Mouse (Mus musculus) gastrocnemius, postnatal 10 days (tissue): Measurements from ENCODE around the gene B3gat1. TPM values are rescaled to one million over a fixed set of nuclear protein-coding genes. Genes with fewer than 3 reads are reported as not detected.

Experiments
- DNase-seq: peaks from one replicate; pipeline ENCODE4 v3.0.0; 2021; ENCODE audit warnings: mixed read lengths
- long read RNA-seq, 2 experiments: library from polyadenylated mRNA; stranded (forward); transcript quantifications; one replicate each; pipeline ENCODE4 v2.0.0; 2021
- total RNA-seq, 2 experiments: library from RNA; stranded (reverse); gene quantifications; 2 replicates each; pipeline ENCODE4 v1.2.3; 2021

Gene B3gat1
- 1 to 10 TPM; 6.0 to 7.0 TPM for total RNA-seq
- long read RNA-seq, experiment 1, partial matches to known transcripts: 0 of 4 reads
- long read RNA-seq, experiment 1, other reads (novel, unspliced or antisense): 2 of 4 reads
- long read RNA-seq, experiment 2, partial matches to known transcripts: 0 of 2 reads
- long read RNA-seq, experiment 2, other reads (novel, unspliced or antisense): 0 of 2 reads

DNA sequence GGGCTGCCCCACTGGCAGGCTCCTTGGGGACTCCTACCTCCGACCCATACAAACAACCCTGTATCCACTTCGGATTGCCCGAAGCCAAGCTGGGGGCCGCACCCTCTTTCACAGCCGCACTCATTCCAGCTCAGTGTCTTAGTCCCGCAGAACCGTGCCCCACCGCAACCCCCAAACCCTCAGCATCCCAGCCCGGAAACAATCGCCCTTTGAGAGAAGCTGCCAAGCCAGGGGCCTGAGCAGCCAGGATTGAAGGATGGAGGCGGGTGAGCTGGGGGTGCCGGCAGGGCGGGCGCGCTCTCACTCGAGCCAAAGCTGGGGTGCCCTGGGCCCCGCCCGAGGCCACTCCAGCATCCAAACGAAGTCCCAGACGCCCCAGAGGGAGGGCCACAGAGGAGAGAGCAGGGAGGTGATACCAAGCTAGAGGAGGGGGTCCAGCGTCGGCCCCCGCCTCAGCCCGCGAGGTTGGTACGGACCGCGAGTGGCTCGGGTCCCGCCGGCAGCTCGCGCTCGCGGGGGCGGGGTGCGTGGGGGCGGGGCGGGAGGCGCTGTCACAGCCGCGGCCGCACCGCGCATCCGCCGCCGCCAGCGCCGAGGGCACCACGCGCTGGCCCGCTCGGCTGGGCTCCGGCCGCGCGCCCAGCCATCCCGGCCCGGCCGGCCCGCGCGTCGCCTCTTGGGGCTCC is at the start of gene B3gat1:
Gene B3gat1 (plus strand): TSS at position 523 of the 686 bp plus-strand sequence.
- DNase-seq: no peak

DNA sequence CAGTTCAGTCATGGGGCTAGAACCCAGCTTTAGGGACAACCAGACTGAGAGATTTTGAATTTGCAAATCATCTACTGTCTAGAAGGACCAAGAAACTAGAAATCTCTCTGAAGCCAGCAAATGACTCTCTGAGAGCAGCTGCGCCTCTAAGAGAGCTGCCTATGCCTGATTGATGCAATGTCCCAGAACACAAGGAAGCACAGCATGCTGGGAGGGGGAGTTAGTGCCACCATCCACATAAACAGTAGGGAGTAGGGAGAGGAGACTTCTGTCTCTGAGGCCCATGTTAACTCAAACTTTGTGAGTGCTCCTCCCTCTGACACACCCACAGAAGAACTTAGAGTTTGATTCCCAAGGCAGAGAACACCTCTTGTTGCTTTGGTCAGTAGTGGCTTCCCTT is 44.4 kb upstream of the B3gat1 start:
- no peak for DNase-seq

DNA sequence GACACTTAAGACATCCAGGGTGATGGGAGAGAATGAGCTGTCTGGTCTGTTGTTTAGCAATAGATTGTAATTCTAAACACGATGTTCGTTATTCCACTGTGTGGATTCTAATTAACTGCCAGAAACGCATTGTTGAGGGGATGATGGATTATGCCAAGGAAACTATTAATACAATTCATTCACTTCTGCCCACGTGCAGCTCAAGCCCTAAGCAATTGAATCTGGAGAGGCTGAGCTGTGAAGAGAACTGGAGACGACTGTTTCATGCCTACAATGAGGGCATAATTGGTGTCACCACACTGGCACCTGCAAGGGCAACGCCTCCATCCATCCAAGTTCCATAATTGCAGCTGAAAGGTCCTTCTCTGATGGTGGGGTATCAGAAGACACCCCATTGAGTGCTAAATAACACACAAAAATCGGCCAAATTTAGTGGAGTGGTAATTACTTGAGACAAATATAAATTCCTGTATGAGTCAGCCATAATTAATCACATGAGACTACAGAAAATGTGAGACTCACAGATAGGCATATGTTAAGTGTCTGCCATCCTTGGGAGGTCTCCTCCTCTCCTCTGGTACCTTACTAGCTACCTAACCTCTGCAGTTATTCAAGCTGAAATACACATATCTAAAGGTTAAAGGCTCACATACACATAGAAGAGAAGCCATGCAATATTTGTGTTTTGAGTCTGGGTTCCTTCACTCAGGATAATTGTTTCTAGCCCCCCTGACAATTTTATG is 43.4 kb upstream of the B3gat1 start:
- DNase-seq: no peak

DNA sequence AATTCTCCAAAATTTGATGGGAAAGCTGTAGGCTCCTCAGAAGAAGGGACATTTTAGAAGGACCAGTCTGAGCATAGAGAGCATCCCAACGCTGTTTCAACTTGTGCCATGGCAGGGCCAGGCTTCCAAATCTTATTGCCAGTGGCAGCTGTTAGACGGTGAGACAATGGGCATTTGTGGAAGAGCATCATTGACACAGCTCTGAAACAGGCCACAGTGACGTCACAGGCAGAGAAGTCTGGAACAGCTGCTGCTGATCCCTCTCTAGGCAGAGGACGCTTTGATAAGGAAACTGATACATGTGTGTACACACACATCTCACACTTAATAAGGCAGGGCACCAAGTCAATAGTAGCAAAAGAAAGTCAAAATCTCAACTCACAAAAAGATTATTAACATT is 40.9 kb upstream of the B3gat1 start:
- DNase-seq: no peak

DNA sequence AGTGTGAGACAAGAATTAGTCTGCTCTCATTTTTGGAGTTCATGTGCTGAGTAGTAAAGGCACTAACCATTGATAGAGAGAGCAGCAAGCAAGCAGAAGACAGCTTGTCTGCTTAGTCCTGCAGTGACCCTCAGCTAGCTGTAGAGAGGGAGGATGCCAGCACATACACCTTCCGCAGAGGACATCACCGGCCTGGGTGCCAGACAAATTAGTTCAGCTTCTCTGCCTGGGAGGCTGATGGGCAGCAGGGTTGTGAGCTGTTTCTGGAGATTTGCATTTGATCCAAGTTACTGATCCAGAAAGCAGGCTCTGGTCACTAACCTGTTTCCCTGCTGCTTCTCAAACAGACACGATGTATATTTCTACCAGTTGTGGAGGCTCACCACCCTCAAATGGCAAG is 38.9 kb upstream of the B3gat1 start:
- no peak for DNase-seq

DNA sequence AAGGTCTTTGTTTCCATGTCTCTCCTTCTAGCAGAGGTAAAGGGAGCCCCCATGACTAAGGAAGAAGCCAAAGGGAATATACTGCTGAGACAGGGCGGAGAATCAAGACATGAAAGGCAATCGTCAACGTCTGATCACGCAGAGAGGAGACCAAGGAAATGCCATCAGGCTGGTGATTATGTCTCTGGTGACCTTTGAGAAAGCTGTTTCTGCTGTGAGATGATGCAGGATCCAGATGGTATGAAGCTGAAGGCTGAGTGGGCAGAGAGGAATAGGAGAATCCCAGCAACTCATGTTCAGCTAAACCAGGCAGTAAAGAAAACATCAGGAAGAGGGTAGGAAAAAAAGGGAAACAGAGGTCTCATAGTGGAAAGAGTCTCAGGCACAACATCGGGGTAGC is 38.4 kb upstream of the B3gat1 start:
- DNase-seq: no peak

GRCm38 (mm10) chr9:26698286-26698685 is 35.2 kb upstream of the B3gat1 start:
- no peak for DNase-seq

- DNase-seq: no peak
These were observed 33.2 kb upstream of the B3gat1 start for GRCm38 (mm10) chr9:26700329-26700728.

DNA sequence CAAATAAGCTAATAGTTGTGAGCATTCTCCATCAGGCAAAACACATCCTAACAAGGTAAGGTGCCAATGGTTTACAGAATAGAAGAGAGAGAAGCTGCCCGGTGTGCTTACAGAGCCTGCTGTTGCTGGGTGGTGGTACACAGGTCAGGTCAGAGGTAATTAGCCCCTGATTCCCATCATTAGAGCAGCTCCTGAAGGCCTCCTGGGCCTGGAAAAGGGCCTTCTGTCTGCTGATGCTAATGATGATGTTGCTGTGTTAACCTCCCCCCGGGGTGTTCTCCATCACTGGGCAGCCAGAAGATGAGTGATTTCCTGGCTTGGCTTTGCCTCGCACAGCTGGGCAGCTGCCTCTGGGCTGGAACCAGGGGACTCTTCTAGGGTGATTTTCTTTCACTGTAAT is 15.1 kb upstream of the B3gat1 start:
- no peak for DNase-seq

- no peak for DNase-seq
These were observed 11.8 kb upstream of the B3gat1 start for GRCm38 (mm10) chr9:26721771-26722170.

GRCm38 (mm10) chr9:26725709-26726108 is 7.8 kb upstream of the B3gat1 start:
- no peak for DNase-seq

DNA sequence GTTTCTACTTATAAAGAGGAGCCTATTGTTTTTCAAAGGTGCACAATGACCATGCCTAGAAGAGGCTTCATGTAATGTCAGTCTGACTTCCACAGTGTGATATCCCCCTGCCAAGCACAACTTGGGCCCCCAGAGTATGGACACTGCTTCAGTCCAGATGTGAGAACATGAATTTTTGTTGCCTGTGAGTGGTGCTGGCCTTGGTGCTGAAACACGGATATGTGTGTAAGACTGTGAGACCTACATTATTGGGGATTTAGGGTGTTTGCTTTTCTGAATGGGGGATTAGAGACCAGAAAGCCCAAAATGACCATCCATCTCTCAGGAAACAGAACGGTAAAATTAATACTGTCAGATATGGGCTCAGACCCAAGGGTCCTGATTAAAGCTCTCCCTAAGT is 6.1 kb upstream of the B3gat1 start:
- DNase-seq: no peak

DNA sequence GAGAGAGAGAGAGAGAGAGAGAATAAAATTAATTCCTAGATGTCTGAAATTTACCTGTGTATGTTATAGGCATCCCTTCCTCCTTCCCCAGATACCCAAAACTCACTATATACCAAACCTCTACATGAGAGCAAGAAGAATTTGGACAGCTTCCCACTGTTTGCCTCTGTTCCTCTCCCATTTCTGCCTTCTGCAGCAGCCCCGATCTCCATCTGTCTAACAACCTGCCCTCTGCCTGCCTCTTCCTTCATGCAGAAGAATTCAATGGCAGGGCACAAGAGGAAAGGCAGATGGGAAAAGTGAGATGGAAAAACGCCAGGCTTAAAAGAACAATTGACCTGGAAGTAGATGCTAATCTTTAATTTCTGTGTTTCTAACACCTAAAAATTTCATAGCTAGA is 5.0 kb upstream of the B3gat1 start:
- DNase-seq: no peak

- no peak for DNase-seq
These were observed 458 bp downstream of the B3gat1 start for GRCm38 (mm10) chr9:26733986-26734385.

- no peak for DNase-seq
These were observed 3.6 kb downstream of the B3gat1 start for GRCm38 (mm10) chr9:26737116-26737515.

DNA sequence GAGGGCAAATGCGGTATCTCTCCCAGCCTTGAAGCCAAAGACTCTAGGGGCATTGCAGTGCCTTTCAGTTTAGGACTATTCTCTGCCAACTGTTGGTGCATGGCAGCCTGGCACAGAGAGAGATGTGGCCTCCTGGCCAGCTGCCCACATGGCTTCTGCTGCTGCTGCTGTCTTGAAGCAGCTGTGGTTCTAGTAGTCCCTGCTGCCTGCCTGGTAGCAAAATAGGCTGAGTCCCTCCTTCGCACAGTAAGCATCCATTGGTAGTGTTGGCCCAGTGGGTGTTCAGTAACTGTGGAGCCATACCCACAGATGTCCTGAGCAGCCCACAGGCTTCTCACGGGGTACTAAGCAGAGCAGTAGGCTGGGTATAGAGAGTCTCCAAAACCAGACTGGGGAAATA is 9.3 kb downstream of the B3gat1 start:
- DNase-seq: peak; percentile 55

GRCm38 (mm10) chr9:26747121-26747520 is 13.6 kb downstream of the B3gat1 start:
- DNase-seq: no peak

GRCm38 (mm10) chr9:26748893-26749292 is 15.4 kb downstream of the B3gat1 start:
- no peak for DNase-seq

DNA sequence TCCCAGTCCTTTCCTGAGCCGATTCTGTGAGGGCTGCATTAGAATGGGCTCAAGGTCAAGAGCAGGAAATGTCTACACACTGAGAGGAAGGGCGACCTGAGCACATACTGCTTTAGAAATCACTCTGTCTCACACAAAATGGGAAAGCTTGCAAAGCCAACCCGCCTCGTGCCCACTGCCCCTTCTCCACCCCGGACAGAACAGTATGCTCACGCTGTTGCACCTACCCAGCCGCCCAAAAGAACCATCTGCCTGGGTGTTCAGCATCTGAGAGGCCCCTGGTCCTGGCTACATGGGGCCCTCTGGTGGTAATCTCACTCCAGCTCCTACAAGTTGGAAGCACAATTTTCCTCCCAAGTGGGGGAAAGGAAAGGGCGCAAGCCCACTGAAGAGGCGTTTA is 26.6 kb downstream of the B3gat1 start:
- DNase-seq: peak; percentile 22

- no peak for DNase-seq
These were observed 27.0 kb downstream of the B3gat1 start for GRCm38 (mm10) chr9:26760576-26760975.

- no peak for DNase-seq
These were observed 28.9 kb downstream of the B3gat1 start for GRCm38 (mm10) chr9:26762477-26762876.

GRCm38 (mm10) chr9:26768181-26768580 is 34.7 kb downstream of the B3gat1 start:
- DNase-seq: no peak

GRCm38 (mm10) chr9:26775700-26776099 is 42.2 kb downstream of the B3gat1 start:
- DNase-seq: no peak
